Mouse (Mus musculus) G1E-ER4 (cell line): ENCODE results near the gene Socs1. TPM values are rescaled to one million over a fixed set of nuclear protein-coding genes. Genes with fewer than 3 reads are reported as not detected.

Experiments
- GATA1 ChIP-seq: IDR thresholded peaks from one replicate; pipeline ENCODE4 v1.8.0; 2012; ENCODE audit warnings: low read length, inconsistent platforms
- polyA plus RNA-seq: library from polyadenylated mRNA; stranded (reverse); fragments of >175 nt; gene quantifications from 2 replicates; pipeline ENCODE4 v1.2.3, GENCODE M21; 2012

Socs1 gene
- polyA plus RNA-seq, result 6.9 and 9.4 TPM in 2 replicates

- TF ChIP-seq GATA1, result no peak
These were observed at the start of gene Socs1 for GRCm38 (mm10) chr16:10785371-10786231. TSS of gene Socs1 (minus strand) at chr16:10785536.

DNA sequence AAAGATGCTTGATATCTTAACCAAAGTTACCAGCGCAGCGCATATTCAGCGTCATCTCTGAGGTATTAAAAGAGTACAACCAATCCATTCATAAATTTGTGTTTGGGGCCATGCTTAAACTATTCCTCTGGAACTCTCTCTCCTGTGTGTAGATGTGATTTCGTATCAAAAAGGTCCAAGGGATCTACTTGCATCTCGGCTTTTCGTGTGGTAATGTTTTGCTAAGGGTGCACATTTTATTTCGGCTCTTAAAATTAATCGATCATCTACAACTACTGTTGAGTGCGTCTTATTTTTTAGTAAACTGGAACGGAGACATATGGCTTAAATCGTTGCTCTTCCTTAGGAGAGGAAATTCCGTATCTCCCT is 49.2 kb upstream of the Socs1 start:
- no peak for TF ChIP-seq GATA1

DNA sequence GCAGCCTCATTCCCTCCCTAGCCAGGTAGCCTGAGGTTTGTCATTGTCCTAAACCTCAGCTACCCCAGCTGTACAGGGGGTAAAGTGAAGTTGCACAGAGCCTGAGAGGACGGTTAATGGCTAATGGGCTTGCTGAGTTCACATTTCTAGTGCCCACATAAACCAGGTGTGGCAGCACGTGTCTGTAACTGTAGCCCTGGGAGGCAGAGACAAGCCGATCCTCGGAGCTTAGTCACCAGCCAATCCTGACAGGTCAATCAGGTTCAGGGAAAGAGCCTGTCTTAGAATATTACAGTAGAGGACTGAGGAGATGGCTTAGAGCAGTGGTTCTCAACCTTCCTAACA is 43.1 kb upstream of the Socs1 start:
- no peak for TF ChIP-seq GATA1

DNA sequence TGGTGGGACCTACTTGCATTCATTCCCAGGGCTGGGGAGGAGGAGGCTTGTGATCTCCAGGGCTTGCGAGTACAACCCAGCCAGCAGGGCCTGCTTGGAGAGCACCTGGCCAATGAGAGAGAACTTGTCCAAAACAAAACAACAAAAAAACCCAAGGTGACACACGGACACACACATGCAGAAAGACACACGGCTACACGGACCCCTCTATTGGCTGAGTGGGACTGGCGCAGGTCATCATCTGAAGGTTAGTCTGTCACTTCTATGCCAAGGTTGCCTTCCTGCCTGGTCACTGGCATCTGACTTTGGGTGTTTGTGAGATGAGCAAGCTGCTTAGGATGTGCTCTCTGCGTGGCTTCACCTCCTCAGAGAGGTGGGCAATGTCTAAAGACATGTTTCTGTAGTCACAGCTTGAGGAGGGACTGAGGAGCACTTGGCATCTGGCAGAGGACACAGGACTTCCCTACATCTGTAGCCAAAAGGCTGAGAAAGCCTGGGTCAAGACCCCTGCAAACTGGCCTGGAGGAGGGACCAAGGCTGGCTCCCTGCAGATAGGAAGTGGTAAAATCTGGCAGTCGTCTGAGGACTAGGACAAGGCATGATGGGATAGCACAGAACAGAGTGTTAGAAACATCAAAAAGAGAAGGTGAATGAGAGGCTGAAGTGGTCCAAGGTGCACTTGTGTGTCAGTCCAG is 42.6 kb upstream of the Socs1 start:
- TF ChIP-seq GATA1, result no peak

GRCm38 (mm10) chr16:10827269-10827668 is 41.9 kb upstream of the Socs1 start:
- no peak for TF ChIP-seq GATA1

DNA sequence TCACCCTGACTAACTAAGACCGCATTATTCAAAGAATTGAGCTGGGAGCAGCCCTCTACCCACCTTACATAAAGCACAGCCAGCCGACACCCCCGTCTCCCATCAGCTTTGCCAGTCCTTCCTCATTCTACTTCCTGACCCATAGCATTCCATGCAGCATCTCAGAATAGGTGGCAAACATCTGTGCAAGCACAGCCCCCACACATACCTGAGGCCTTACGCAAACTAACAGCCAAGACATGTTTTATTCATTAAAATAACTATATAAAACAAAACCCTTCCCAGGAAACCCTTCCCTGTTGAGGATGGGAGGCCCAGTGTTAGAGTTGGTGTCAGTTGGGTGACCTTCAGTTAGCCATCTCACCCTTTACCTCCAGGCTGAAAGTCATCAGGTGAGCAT is 40.5 kb upstream of the Socs1 start:
- no peak for TF ChIP-seq GATA1

DNA sequence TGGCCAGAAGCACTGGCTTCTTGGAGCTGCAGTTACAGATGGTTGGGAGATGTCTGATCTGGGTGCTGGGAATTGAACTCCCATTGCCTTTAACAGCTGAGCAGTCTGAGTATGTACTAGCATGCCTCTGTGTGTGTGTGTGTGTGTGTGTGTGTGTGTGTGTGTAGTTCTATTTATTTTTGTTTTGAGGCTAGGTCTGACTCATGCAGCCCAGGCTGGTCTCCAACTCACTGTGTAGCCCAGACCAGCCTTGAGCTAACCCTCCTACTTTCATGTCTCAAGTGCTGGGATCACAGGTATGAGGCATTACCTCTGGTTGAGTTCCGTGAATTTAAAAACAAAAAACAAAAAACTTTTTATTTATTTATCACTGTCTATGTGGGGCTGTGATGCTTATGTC is 39.2 kb upstream of the Socs1 start:
- TF ChIP-seq GATA1, result no peak

DNA sequence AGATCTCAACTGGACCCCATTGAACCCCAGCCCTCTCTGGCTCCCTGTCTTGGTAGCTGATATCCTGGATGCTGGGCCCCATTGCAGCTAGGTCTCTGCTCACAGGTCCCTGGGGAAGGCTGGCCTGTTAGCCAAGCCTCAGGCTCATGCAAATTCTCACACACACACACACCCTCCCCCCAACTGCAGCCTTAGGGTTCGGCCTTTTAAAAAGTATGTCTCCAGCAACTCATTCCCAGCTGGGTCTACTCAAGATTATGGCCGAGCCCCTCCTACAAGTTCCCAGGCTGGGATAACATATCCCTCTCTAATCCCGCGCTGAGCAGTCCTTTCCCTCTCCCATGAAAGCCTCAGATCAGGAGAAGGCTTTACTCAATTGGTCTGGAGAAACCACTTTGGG is 36.1 kb upstream of the Socs1 start:
- TF ChIP-seq GATA1, result no peak

- no peak for TF ChIP-seq GATA1
These were observed 34.6 kb upstream of the Socs1 start for GRCm38 (mm10) chr16:10819966-10820365.

DNA sequence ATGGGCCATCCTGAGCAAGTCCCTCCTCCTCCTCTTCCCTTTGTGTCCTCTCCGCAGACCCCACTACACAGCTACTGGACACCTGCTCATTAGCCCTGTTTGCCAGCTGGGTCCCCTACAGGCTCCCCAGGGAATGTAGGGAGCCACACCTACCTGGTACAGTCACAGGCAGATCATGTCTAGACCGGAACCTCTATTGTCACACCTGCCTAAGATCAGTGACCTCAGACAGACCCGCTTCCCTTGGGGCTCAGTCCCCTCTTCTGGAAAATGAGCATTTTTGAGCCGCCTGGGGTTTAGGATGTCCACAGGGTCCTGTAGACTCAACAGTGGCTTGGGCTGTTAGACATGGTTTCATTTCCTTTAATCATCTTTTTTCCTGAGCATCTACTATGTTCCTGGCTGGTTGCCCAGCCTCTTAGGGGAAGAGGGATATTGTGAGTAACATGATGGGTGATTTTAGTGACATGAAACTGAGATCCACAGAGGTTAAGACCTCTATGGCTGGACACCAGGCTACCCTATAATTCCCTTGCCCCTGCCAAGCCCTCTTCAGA is 33.3 kb upstream of the Socs1 start:
- TF ChIP-seq GATA1, result no peak

DNA sequence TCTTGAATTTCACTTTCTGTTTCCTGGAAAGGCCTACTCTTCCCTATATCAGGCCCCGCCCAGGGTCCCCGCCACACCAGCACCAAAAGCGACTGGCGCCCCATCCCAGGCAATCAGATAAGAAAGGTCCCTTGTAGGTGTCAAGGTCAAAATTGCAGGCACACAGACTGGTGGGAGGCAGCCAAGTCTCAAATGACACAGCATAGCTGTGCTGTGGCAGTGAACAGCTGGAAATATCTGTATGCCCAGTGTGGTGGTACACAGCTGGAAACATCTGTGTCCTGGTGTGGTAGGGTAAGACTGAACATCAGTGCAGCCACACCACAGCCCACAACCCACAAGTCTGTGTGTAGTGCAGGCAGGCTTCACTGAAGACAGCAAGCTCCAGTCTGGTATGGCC is 29.5 kb upstream of the Socs1 start:
- no peak for TF ChIP-seq GATA1

DNA sequence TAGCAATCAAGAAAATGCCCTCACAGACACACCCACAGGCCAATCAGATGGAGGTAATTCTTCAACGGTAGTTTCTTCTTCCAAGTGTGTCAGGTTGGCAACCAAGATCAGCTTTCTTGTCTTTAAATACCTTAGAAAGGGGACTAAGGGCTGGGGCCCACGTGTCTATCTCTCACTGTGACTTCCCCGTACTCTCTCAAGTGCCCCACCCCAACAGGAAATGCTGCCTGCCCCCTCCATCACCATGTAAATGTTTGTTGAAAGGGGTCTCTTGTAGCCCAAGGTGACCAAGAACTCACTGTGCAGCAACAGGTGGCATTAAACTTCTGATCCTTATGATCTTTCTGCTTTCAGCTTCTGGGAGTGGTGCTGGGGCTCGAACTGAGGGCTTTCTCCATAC is 28.4 kb upstream of the Socs1 start:
- TF ChIP-seq GATA1, result no peak

DNA sequence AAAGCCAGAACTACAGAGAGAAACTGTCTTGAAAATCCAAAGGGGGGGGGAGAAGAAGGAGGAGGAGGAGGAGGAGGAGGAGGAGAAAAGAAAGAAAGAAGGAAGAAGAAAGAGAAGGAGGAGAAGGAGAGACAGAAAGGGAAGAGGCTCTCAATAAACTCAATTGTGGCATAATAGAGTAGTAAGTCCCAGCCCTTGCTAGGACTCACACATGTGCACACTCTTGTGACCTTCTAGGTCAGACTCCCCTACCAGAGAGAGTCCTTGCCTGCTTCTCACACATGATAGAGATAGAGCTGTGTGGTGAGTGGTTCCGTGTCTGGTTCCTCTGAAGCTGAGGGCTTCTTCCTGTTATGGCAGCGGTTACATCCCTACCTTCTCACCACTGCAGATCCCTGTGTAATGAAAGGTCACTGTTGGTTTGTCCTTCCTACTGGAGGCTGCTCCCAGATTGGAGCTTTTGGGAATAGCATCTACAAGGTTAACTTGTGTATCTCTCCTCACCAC is 27.6 kb upstream of the Socs1 start, which contains the start of gene Gm11172:
Gm11172 (plus strand) TSS at position 51 of the 507 bp plus-strand sequence.
- no peak for TF ChIP-seq GATA1

- TF ChIP-seq GATA1, result no peak
These were observed 25.0 kb upstream of the Socs1 start for GRCm38 (mm10) chr16:10810376-10810775.

DNA sequence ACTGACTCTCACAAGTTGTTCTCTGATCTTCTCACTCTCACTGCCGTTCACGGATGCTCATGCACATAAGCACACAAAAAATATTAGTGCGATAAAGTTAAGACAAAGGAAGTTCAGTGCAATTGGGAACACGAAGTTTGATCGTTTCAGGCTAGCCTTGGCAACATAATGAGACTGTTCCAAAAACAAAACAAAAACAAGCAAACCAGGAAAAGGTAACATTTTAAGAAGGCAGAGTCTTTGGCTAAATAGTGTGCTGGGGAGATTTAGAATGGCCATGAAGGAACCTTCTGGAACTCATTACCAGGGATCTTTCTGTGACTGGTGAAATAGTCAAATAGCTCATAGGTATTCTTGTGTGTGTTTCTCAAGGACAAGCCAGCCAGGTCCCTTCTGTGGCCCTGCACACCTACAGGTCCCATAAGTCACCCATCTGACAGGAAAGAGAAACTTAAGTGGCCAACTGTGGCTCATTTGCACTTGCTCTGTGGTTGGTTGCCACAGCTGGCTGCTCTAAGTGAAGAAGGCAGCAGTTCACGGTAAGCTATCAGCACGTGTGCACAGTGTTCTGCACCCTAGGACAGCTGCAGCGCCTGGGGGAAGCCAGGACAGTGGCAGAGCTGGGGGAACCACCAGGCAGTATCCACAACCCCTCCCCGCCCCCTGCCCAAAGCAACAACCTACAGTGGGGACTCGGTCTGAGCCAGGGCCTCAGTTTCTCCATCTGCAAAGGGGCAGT is 20.6 kb upstream of the Socs1 start, which contains the start of gene Prm1:
Prm1 (minus strand) TSS at position 51 of the 739 bp plus-strand sequence.
- TF ChIP-seq GATA1, result no peak

GRCm38 (mm10) chr16:10796034-10796433 is 10.7 kb upstream of the Socs1 start, which contains the start of gene Prm2:
TSS of gene Prm2 (minus strand) at chr16:10796134.
- TF ChIP-seq GATA1, result no peak
